26 mouse cellular contexts compared by ENCODE assay signal in genomic region chr16:37579591-37579990, GRCm38 (mm10). TPM values are rescaled to one million over a fixed set of nuclear protein-coding genes. Genes with fewer than 3 reads are reported as not detected.
DNase-seq lines count a peak whose midpoint lies in the region; ATAC-seq and TF ChIP-seq lines count a peak whose summit lies in the region.
"Had no signal": no experiment of that assay in that cellular context is flagged by ENCODE, and none has a peak within 500 bp of the region (broad histone marks: within the 10 kb centered on the region; RNA-seq: fewer than 3 reads in every experiment).

No protein-coding gene starts in this region.

- 68% methylated on average over 1 of the region's 1 CpGs for WGBS in intestine, postnatal 0 days
- WGBS in intestine, embryonic 15.5 days, result 67% methylated on average over 1 of the region's 1 CpGs
- WGBS in liver, adult 2 months, result 15% methylated on average over 1 of the region's 1 CpGs
- 82% methylated on average over 1 of the region's 1 CpGs for WGBS in liver, embryonic 11.5 days
- WGBS in liver, postnatal 0 days (ENCODE audit: insufficient replicate concordance), result 59% methylated on average over 1 of the region's 1 CpGs

- peak; percentile 15 for ATAC-seq in intestine, postnatal 0 days
- no peak for ATAC-seq in intestine, embryonic 15.5 days
- no peak for ATAC-seq in liver, embryonic 11.5 days (replicated peaks; ENCODE audit: low FRiP score)
- peak; percentile 56 for ATAC-seq in liver, postnatal 0 days
- ATAC-seq: CD4-positive, CD25-positive, alpha-beta regulatory T cell, adult 4 months; forebrain, embryonic 14.5 days; lung, postnatal 0 days had no signal

- H3K9me3 ChIP-seq in intestine, postnatal 0 days (ENCODE audit: control insufficient read depth), result no peaks in the 10 kb centered on the region
- no peaks in the 10 kb centered on the region for H3K9me3 ChIP-seq in intestine, embryonic 15.5 days
- no peaks in the 10 kb centered on the region for H3K9me3 ChIP-seq in liver, embryonic 11.5 days (ENCODE audit: control insufficient read depth, low read length)
- no peaks in the 10 kb centered on the region for H3K9me3 ChIP-seq in liver, postnatal 0 days (ENCODE audit: low read length)
- H3K9me3 ChIP-seq: embryonic facial prominence, embryonic 15.5 days; heart, embryonic 10.5 days; hindbrain, embryonic 15.5 days; limb, embryonic 15.5 days; midbrain, embryonic 12.5 days had no signal

- TF ChIP-seq EP300 in liver, postnatal 0 days (IDR thresholded peaks at IDR 0.05; ENCODE audit: low read depth), result no peak

- H3K36me3 ChIP-seq in intestine, postnatal 0 days (ENCODE audit: control insufficient read depth, insufficient read depth), result no peaks in the 10 kb centered on the region
- no peaks in the 10 kb centered on the region for H3K36me3 ChIP-seq in intestine, embryonic 15.5 days
- H3K36me3 ChIP-seq in liver, adult 2 months (ENCODE audit: control insufficient read depth, insufficient read depth, low read length), result peaks cover 7% of the 10 kb centered on the region; the same call in 1 of the 2 replicates
- H3K36me3 ChIP-seq in liver, embryonic 11.5 days (ENCODE audit: control insufficient read depth, insufficient read depth, low read length), result no peaks in the 10 kb centered on the region; the same call in 1 of the 2 replicates
- H3K36me3 ChIP-seq in liver, postnatal 0 days (replicated peaks; ENCODE audit: insufficient read depth, low read length), result no peaks in the 10 kb centered on the region
- H3K36me3 ChIP-seq: embryonic facial prominence, embryonic 15.5 days; hindbrain, embryonic 15.5 days; limb, embryonic 15.5 days; midbrain, embryonic 12.5 days had no signal

- H3K4me1 ChIP-seq in intestine, postnatal 0 days (replicated peaks; ENCODE audit: control insufficient read depth, insufficient read depth, low read length), result peaks cover 5% of the 10 kb centered on the region
- 0 out of 2 replicates have a peak, but pooled peaks cover 5% of the 10 kb centered on the region for H3K4me1 ChIP-seq in intestine, embryonic 15.5 days (replicated peaks)
- H3K4me1 ChIP-seq in liver, adult 2 months (ENCODE audit: control insufficient read depth, insufficient read depth, low read length), result peaks cover 18% of the 10 kb centered on the region
- no peaks in the 10 kb centered on the region for H3K4me1 ChIP-seq in liver, embryonic 11.5 days (replicated peaks; ENCODE audit: control insufficient read depth, insufficient read depth, low read length)
- H3K4me1 ChIP-seq in liver, postnatal 0 days (ENCODE audit: insufficient read depth), result peaks cover 3% of the 10 kb centered on the region

- TF ChIP-seq CTCF in intestine, postnatal 0 days (IDR thresholded peaks at IDR 0.05; ENCODE audit: low read depth), result no peak
- TF ChIP-seq CTCF in liver, adult 2 months (IDR thresholded peaks at IDR 0.05; ENCODE audit: low read depth, low read length), result no peak
- no peak for TF ChIP-seq CTCF in liver, postnatal 0 days (IDR thresholded peaks at IDR 0.05; ENCODE audit: low read depth)

- TF ChIP-seq POLR2A in liver, adult 2 months (IDR thresholded peaks at IDR 0.05; ENCODE audit: extremely low read depth, insufficient read depth, low read length), result no peak

- peak; percentile 91 for DNase-seq in liver, adult 2 months (ENCODE audit: extremely low read depth, low read depth, low spot score)
- DNase-seq in liver, result no peak
- DNase-seq in liver, embryonic 11.5 days (ENCODE audit: low spot score), result no peak
- DNase-seq in liver, postnatal 0 days, result no peak
- no peak for DNase-seq in gastrocnemius, postnatal 36 days
- DNase-seq: cerebellum, adult 11 months; cerebellum, adult 9-11 months; gastrocnemius, adult 2 months; left cerebral cortex, postnatal 4 days; right cerebral cortex, postnatal 14 days; thymus, postnatal 14 days had no signal

- no peak overlapping the region for H3K4me3 ChIP-seq in intestine, postnatal 0 days (ENCODE audit: low read depth, low read length)
- H3K4me3 ChIP-seq in intestine, embryonic 15.5 days (replicated peaks), result no peak overlapping the region
- H3K4me3 ChIP-seq in liver, adult 2 months (ENCODE audit: insufficient read depth, low read depth, low read length), result no peak overlapping the region
- no peak overlapping the region for H3K4me3 ChIP-seq in liver, embryonic 11.5 days (ENCODE audit: low read depth, low read length)
- H3K4me3 ChIP-seq in liver, postnatal 0 days (ENCODE audit: low read depth, low read length), result no peak overlapping the region
- H3K4me3 ChIP-seq: embryonic facial prominence, embryonic 15.5 days; gastrocnemius, adult 2 months; heart, embryonic 10.5 days; hindbrain, embryonic 15.5 days; left cerebral cortex, adult 2 months; limb, embryonic 15.5 days; midbrain, embryonic 12.5 days had no signal

- intact Hi-C loops in gastrocnemius, postnatal 36 days (cut with DNase I), result no loop called here

- H3K79me2 ChIP-seq in liver, adult 2 months (ENCODE audit: control insufficient read depth, insufficient read depth, low read length), result peaks cover 13% of the 10 kb centered on the region; the same call in 1 of the 2 replicates

- H3K4me2 ChIP-seq in intestine, postnatal 0 days (replicated peaks; ENCODE audit: low read depth), result no peak overlapping the region
- no peak overlapping the region for H3K4me2 ChIP-seq in intestine, embryonic 15.5 days (replicated peaks)
- no peak overlapping the region for H3K4me2 ChIP-seq in liver, embryonic 11.5 days
- H3K4me2 ChIP-seq in liver, postnatal 0 days (ENCODE audit: low read depth, low read length), result peak overlapping the region; percentile 23; the same call in 1 of the 2 replicates
- H3K4me2 ChIP-seq: embryonic facial prominence, embryonic 15.5 days; hindbrain, embryonic 15.5 days; limb, embryonic 15.5 days; midbrain, embryonic 12.5 days had no signal

- H3K27ac ChIP-seq in intestine, postnatal 0 days (ENCODE audit: low read depth, low read length), result peak overlapping the region; percentile 37; the same call in 1 of the 2 replicates
- no peak overlapping the region for H3K27ac ChIP-seq in intestine, embryonic 15.5 days
- peak overlapping the region; percentile 74 for H3K27ac ChIP-seq in liver, adult 2 months (replicated peaks; ENCODE audit: insufficient read depth, low read depth, low read length)
- peak overlapping the region; percentile 3; the same call in 1 of the 2 replicates for H3K27ac ChIP-seq in liver, embryonic 11.5 days (ENCODE audit: low read depth, low read length)
- peak overlapping the region; percentile 94 for H3K27ac ChIP-seq in liver, postnatal 0 days (ENCODE audit: low read depth)
- H3K27ac ChIP-seq: embryonic facial prominence, embryonic 15.5 days; gastrocnemius, adult 2 months; heart, embryonic 10.5 days; hindbrain, embryonic 15.5 days; left cerebral cortex, adult 2 months; limb, embryonic 15.5 days had no signal

- no peak overlapping the region for H3K9ac ChIP-seq in intestine, postnatal 0 days (ENCODE audit: low read depth, low read length)
- H3K9ac ChIP-seq in intestine, embryonic 15.5 days, result no peak overlapping the region
- peak overlapping the region; percentile 5 for H3K9ac ChIP-seq in liver, adult 2 months (ENCODE audit: low read depth, low read length)
- no peak overlapping the region for H3K9ac ChIP-seq in liver, embryonic 11.5 days (ENCODE audit: low read depth, low read length)
- H3K9ac ChIP-seq in liver, postnatal 0 days (replicated peaks), result no peak overlapping the region
- H3K9ac ChIP-seq: embryonic facial prominence, embryonic 15.5 days; hindbrain, embryonic 15.5 days; limb, embryonic 15.5 days; midbrain, embryonic 12.5 days had no signal

- H3K27me3 ChIP-seq in intestine, postnatal 0 days (replicated peaks; ENCODE audit: control insufficient read depth, insufficient read depth, low read length), result no peaks in the 10 kb centered on the region
- no peaks in the 10 kb centered on the region for H3K27me3 ChIP-seq in intestine, embryonic 15.5 days (replicated peaks)
- H3K27me3 ChIP-seq in liver, adult 2 months (ENCODE audit: control insufficient read depth, insufficient read depth, low read length), result no peaks in the 10 kb centered on the region
- H3K27me3 ChIP-seq in liver, embryonic 11.5 days (replicated peaks; ENCODE audit: control insufficient read depth, insufficient read depth, low read length), result no peaks in the 10 kb centered on the region
- H3K27me3 ChIP-seq in liver, postnatal 0 days (ENCODE audit: insufficient read depth, low read length), result no peaks in the 10 kb centered on the region
- H3K27me3 ChIP-seq: embryonic facial prominence, embryonic 15.5 days; hindbrain, embryonic 15.5 days; limb, embryonic 15.5 days; midbrain, embryonic 12.5 days had no signal

RNA-seq across cellular contexts. Expression of gene Hgd, which starts 0.4 kb away (rescaled TPM):
- polyA plus RNA-seq in intestine, postnatal 0 days (2015; fragmentation: Nextera tagmentation; extraction: Ambion mirVana), result 2.7 and 4.2 TPM in 2 replicates
- 1.0 and 1.4 TPM in 2 replicates for polyA plus RNA-seq in intestine, embryonic 15.5 days (2015; fragmentation: Nextera tagmentation; extraction: Ambion mirVana)
- 871 and 874 TPM in 2 replicates for total RNA-seq in liver, adult 2 months (2014; rRNA removed)
- 457 and 554 TPM in 2 replicates for polyA plus RNA-seq in liver, adult 2 months (2012; rRNA removed)
- 13.6 and 13.7 TPM in 2 replicates for polyA plus RNA-seq in liver, embryonic 11.5 days (2014; fragmentation: Nextera tagmentation; extraction: Ambion mirVana)
- polyA plus RNA-seq in liver, postnatal 0 days (2015; fragmentation: Nextera tagmentation; extraction: Ambion mirVana), result 131 and 153 TPM in 2 replicates
- total RNA-seq in gastrocnemius, postnatal 36 days (2021), result not detected
- total RNA-seq: common myeloid progenitor, adult 5-6 weeks; gastrocnemius, adult 2 months; hematopoietic stem cell, adult 5-6 weeks; left cerebral cortex, postnatal 4 days had no signal
- polyA plus RNA-seq: embryonic facial prominence, embryonic 15.5 days; forebrain, embryonic 14.5 days; large intestine, adult 2 months; midbrain, embryonic 12.5 days; stomach, embryonic 14.5 days had no signal

RNA-seq across cellular contexts. Expression of gene Rabl3, which starts 39.9 kb away (rescaled TPM):
- 25.6 and 27.4 TPM in 2 replicates for polyA plus RNA-seq in intestine, postnatal 0 days (2015; fragmentation: Nextera tagmentation; extraction: Ambion mirVana)
- polyA plus RNA-seq in intestine, embryonic 15.5 days (2015; fragmentation: Nextera tagmentation; extraction: Ambion mirVana), result 30.6 and 31.1 TPM in 2 replicates
- 10.4 and 10.7 TPM in 2 replicates for total RNA-seq in liver, adult 2 months (2014; rRNA removed)
- polyA plus RNA-seq in liver, adult 2 months (2012; rRNA removed), result 2.8 and 3.5 TPM in 2 replicates
- 29.6 and 33.5 TPM in 2 replicates for polyA plus RNA-seq in liver, embryonic 11.5 days (2014; fragmentation: Nextera tagmentation; extraction: Ambion mirVana)
- 14.2 and 14.9 TPM in 2 replicates for polyA plus RNA-seq in liver, postnatal 0 days (2015; fragmentation: Nextera tagmentation; extraction: Ambion mirVana)
- 1 to 10 TPM; 4.9 to 6.3 TPM for total RNA-seq in gastrocnemius, postnatal 36 days (2021)

RNA-seq across cellular contexts. Expression of gene Gtf2e1, which starts 40.0 kb away (rescaled TPM):
- polyA plus RNA-seq in intestine, postnatal 0 days (2015; fragmentation: Nextera tagmentation; extraction: Ambion mirVana), result 9.7 and 10.6 TPM in 2 replicates
- polyA plus RNA-seq in intestine, embryonic 15.5 days (2015; fragmentation: Nextera tagmentation; extraction: Ambion mirVana), result 18.2 and 20.4 TPM in 2 replicates
- total RNA-seq in liver, adult 2 months (2014; rRNA removed), result 7.2 and 8.3 TPM in 2 replicates
- polyA plus RNA-seq in liver, adult 2 months (2012; rRNA removed), result 5.0 and 5.5 TPM in 2 replicates
- 29.2 and 34.0 TPM in 2 replicates for polyA plus RNA-seq in liver, embryonic 11.5 days (2014; fragmentation: Nextera tagmentation; extraction: Ambion mirVana)
- 5.8 and 5.9 TPM in 2 replicates for polyA plus RNA-seq in liver, postnatal 0 days (2015; fragmentation: Nextera tagmentation; extraction: Ambion mirVana)
- 1 to 10 TPM; 6.2 to 7.0 TPM for total RNA-seq in gastrocnemius, postnatal 36 days (2021)

Comparison
In these comparisons a context has a peak if more than half of its experiments do, and no peak if none do; other contexts are left out.
1. ATAC-seq: peak in intestine, postnatal 0 days (single experiment) and liver, postnatal 0 days (single experiment); none in intestine, embryonic 15.5 days (single experiment) and liver, embryonic 11.5 days (single experiment).